Mouse (Mus musculus): ENCODE measurements around the gene Ifngr1. TPM values are rescaled to one million over a fixed set of nuclear protein-coding genes. Genes with fewer than 3 reads are reported as not detected.

Gene Ifngr1
- polyA plus RNA-seq (2011; ENCODE audit: insufficient read length, low read depth, missing spikeins): 40.4 and 44.0 TPM in 2 replicates

DNA sequence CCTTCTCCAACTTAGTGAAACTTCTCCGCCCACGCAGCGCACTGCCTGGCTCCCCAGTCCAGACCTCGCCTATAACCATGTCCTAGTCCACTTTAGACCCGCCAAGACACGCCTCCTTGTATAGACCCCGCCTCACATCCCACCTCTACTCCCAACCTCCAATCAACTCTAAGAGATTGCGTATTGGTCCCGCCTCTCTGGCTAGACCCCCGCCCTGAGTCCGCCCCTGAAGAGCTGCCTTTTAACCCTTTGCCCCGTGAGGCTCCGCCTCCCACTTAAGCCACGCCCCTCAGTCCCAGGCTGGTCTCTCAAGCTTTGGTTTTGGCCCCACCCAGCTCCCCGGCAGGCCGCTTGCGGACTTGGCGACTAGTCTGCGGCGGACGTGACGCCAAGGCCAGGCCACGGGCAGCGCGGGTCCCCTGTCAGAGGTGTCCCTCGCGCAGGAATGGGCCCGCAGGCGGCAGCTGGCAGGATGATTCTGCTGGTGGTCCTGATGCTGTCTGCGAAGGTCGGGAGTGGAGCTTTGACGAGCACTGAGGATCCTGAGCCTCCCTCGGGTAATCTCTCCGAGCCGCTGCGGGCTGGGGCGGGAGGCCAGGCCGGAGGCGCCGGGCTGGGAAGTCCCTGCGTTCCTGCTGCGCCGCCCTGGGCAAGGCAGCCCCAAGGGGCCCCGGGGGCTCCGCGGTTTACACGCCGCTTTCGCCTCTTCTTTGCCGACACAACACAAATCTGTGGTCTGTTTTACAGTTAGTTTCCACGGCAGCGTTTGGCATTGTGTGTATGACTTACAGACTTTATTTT lies at the start of gene Ifngr1:
TSS of gene Ifngr1 (plus strand) at position 309 of the 801 bp plus-strand sequence.
- Histone ChIP-seq H3K27ac (ENCODE audit: insufficient read depth, low read length) (peak within 1 kb of the TSS; percentile 72), H3K4me3 (ENCODE audit: insufficient read depth, low read length) (peak within 1 kb of the TSS; percentile 80), H3K4me1 (ENCODE audit: control insufficient read depth, insufficient read depth, low read length) (peaks cover 8% of the 10 kb centered on the region)
- TF ChIP-seq CTCF (IDR thresholded peaks at IDR 0.05; ENCODE audit: borderline replicate concordance, insufficient read depth, low read length) (no peak), POLR2A (IDR thresholded peaks at IDR 0.05; ENCODE audit: low read depth, low read length) (peak; percentile 94)

DNA sequence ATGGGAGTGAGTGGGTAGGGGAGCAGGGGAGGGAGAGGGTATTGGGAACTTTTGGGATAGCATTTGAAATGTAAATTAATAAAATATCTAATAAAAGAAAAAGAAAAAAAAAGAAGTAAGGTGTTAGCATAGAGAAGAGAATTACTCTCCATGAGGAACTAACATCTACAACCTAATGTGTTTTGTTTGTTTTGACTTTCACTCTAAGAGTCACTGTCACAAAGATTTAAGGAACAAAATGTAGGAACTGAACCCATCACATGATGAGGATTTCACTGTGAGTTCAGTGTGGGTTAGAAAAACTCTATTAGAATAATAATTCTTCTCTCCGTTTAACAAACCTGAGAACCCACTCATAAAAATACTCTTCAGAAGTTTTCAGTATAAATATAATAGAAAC lies 44.9 kb upstream of the Ifngr1 start:
- Histone ChIP-seq H3K4me3 (ENCODE audit: insufficient read depth, low read length) (no peak overlapping the region), H3K27ac (ENCODE audit: insufficient read depth, low read length) (no peak overlapping the region), H3K4me1 (ENCODE audit: control insufficient read depth, insufficient read depth, low read length) (no peaks in the 10 kb centered on the region)
- TF ChIP-seq POLR2A (IDR thresholded peaks at IDR 0.05; ENCODE audit: low read depth, low read length): no peak
- TF ChIP-seq CTCF (IDR thresholded peaks at IDR 0.05; ENCODE audit: borderline replicate concordance, insufficient read depth, low read length): no peak

DNA sequence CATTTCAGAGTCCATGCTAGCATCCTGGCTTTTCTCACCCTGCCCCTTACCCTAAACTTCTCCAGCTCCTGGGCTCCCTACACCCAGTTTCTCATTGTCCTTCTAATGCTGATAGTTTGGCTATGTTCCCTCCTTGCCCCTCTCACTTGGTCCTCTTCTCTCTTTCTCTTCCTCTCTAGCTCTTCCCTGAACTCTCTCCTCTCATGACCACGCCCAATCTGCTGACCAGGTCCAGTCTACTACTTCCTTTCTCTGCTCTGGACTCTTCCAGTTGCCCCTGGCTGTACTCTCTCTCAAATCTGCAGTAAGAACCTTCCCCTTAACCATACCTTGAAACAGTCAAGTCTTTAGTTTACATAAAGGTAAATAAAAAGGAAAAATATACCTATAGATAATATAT lies 43.7 kb upstream of the Ifngr1 start:
- no peak overlapping the region for H3K27ac ChIP-seq (ENCODE audit: insufficient read depth, low read length)
- H3K4me3 ChIP-seq (ENCODE audit: insufficient read depth, low read length): no peak overlapping the region
- no peak for TF ChIP-seq POLR2A (IDR thresholded peaks at IDR 0.05; ENCODE audit: low read depth, low read length)
- TF ChIP-seq CTCF (IDR thresholded peaks at IDR 0.05; ENCODE audit: borderline replicate concordance, insufficient read depth, low read length): no peak
- H3K4me1 ChIP-seq (ENCODE audit: control insufficient read depth, insufficient read depth, low read length): no peaks in the 10 kb centered on the region

DNA sequence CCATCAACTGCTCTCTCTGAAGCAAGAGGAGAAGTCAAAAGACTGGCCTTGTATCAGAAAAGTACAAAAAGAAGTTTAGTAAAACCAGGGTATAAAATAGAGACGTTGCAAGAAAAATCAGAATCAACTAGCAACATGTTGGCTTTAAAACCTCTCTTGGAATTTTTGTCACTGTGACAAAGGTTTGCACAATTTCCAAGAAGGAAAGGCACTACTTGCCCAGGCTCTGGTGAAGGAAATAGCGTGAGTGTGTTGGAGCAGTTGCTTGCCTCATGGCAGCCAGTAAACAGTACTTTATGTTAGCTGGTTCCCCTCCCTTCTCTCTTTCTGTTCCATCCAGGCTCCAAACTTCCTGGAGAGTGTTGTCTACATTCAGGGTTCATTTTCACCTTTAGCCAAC lies 43.3 kb upstream of the Ifngr1 start:
- Histone ChIP-seq H3K4me3 (ENCODE audit: insufficient read depth, low read length) (no peak overlapping the region), H3K4me1 (ENCODE audit: control insufficient read depth, insufficient read depth, low read length) (no peaks in the 10 kb centered on the region), H3K27ac (ENCODE audit: insufficient read depth, low read length) (no peak overlapping the region)
- TF ChIP-seq POLR2A (IDR thresholded peaks at IDR 0.05; ENCODE audit: low read depth, low read length): no peak
- TF ChIP-seq CTCF (IDR thresholded peaks at IDR 0.05; ENCODE audit: borderline replicate concordance, insufficient read depth, low read length): no peak

DNA sequence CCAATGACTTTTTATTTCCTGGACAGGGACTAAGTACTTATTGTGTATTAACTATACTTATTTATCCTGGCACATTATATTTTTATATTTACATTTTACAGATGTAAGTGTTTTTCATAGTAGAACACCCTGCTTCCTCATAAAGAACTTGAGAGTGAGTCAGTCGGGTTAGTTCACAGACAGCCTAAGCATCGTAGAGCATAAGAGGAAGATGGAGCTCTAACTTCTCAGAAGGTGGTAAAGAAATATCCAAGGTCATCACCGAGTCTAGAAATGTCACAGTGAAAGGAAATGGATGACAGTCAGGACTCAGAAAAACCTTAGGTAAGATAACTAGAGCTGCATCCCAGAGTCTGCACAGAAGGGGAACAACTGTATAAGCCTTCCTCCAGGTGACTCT lies 40.2 kb upstream of the Ifngr1 start:
- H3K27ac ChIP-seq (ENCODE audit: insufficient read depth, low read length): no peak overlapping the region
- no peaks in the 10 kb centered on the region for H3K4me1 ChIP-seq (ENCODE audit: control insufficient read depth, insufficient read depth, low read length)
- no peak overlapping the region for H3K4me3 ChIP-seq (ENCODE audit: insufficient read depth, low read length)
- TF ChIP-seq POLR2A (IDR thresholded peaks at IDR 0.05; ENCODE audit: low read depth, low read length) (no peak), CTCF (IDR thresholded peaks at IDR 0.05; ENCODE audit: borderline replicate concordance, insufficient read depth, low read length) (no peak)

DNA sequence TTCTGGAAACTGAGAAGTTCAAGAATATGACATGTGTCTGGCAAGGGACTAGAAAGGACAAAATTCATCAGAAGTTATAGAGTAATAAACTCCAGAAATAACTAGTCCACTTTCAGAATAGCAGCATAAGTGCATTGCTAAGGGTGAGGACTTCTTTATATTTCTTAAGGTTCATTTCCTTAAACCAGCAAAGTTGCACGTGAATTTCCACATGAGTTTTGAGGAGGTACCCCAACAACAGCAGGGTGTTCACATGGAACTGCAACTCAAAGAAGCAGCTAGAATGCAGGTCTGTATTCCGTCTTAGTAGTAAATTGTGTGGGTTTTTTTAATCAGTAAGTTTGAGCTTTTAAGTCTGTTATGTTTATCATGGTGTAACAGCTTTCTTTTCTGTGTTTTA lies 37.9 kb upstream of the Ifngr1 start:
- 0 out of 2 replicates have a peak, but pooled peaks cover 6% of the 10 kb centered on the region for H3K4me1 ChIP-seq (ENCODE audit: control insufficient read depth, insufficient read depth, low read length)
- TF ChIP-seq POLR2A (IDR thresholded peaks at IDR 0.05; ENCODE audit: low read depth, low read length): no peak
- no peak for TF ChIP-seq CTCF (IDR thresholded peaks at IDR 0.05; ENCODE audit: borderline replicate concordance, insufficient read depth, low read length)

DNA sequence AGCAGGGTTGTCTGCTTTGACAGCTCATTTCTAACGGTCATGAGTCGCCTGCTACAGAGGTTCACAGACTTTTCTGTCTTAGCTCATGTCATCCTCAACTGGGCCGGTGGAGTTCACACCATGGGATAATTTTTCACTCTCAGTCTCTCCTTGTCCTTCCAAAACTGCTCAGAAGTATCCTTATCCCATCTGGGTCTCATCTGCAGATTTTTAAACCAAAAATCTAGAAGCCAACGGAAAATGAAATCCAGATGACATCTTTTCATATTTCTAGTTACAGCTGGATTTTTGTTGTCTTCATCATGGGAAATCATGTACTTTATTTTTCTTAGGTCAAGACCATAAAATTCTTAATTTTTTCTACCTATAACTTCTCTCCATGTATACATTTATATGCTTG lies 34.1 kb upstream of the Ifngr1 start:
- TF ChIP-seq CTCF (IDR thresholded peaks at IDR 0.05; ENCODE audit: borderline replicate concordance, insufficient read depth, low read length) (no peak), POLR2A (IDR thresholded peaks at IDR 0.05; ENCODE audit: low read depth, low read length) (no peak)
- H3K4me1 ChIP-seq (ENCODE audit: control insufficient read depth, insufficient read depth, low read length): 0 out of 2 replicates have a peak, but pooled peaks cover 6% of the 10 kb centered on the region
- H3K4me3 ChIP-seq (ENCODE audit: insufficient read depth, low read length): no peak overlapping the region
- peak overlapping the region; percentile 78 for H3K27ac ChIP-seq (ENCODE audit: insufficient read depth, low read length)

More for the DNA sequence above, 37.9 kb upstream of the Ifngr1 start:
- Histone ChIP-seq H3K27ac (ENCODE audit: insufficient read depth, low read length) (no peak overlapping the region), H3K4me3 (ENCODE audit: insufficient read depth, low read length) (no peak overlapping the region)

DNA sequence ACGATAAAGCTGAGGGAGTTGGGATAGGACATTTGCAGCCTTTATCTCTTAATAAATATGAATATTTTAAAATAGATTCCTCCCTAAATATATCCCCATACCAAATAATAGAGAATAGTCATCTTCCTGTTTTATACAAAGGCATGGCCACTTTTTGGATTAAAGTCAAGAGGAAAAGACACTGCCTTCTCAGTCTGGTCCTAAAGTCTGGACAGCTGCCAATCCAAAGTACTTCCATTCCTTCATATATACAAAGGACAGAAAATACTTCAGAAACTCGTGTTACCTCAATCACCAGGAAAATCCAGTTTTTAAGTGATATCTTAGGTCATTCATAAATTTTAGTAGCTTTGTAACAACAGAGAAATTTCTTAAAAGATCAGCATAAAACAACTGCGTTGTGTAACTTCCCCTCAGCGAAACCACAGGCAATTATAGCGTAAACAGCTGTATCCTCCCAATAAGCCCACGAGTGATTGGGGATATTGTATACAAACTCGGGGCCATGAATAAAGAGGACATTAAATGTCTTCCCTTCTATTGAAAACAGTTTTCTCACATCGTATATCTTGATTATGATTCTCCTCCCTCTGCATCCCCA lies 32.1 kb upstream of the Ifngr1 start:
- TF ChIP-seq CTCF (IDR thresholded peaks at IDR 0.05; ENCODE audit: borderline replicate concordance, insufficient read depth, low read length): no peak
- TF ChIP-seq POLR2A (IDR thresholded peaks at IDR 0.05; ENCODE audit: low read depth, low read length): no peak
- Histone ChIP-seq H3K27ac (ENCODE audit: insufficient read depth, low read length) (no peak overlapping the region), H3K4me1 (ENCODE audit: control insufficient read depth, insufficient read depth, low read length) (0 out of 2 replicates have a peak, but pooled peaks cover 9% of the 10 kb centered on the region), H3K4me3 (ENCODE audit: insufficient read depth, low read length) (no peak overlapping the region)

DNA sequence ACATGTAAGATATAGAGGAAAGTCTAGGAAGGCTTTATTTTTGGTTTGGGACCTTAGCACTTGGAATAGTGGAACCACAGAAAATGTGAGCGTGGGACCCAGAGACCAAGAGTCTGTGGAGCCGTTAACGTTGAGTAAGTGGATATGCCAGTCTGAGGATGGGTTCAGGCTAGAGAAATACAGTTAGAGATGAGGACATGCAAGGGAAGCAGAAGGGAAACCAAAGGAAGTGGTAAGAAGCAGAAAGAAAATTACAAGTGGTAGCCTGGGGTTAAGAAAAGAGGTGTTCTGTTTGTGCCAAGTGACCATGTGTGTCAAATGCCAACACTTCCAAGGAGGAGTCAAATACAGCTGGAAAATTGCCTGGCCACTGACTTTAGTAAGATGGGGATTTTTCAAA lies 29.2 kb upstream of the Ifngr1 start:
- H3K4me3 ChIP-seq (ENCODE audit: insufficient read depth, low read length): no peak overlapping the region
- H3K27ac ChIP-seq (ENCODE audit: insufficient read depth, low read length): no peak overlapping the region
- H3K4me1 ChIP-seq (ENCODE audit: control insufficient read depth, insufficient read depth, low read length): 0 out of 2 replicates have a peak, but pooled peaks cover 4% of the 10 kb centered on the region
- no peak for TF ChIP-seq CTCF (IDR thresholded peaks at IDR 0.05; ENCODE audit: borderline replicate concordance, insufficient read depth, low read length)
- TF ChIP-seq POLR2A (IDR thresholded peaks at IDR 0.05; ENCODE audit: low read depth, low read length): no peak

DNA sequence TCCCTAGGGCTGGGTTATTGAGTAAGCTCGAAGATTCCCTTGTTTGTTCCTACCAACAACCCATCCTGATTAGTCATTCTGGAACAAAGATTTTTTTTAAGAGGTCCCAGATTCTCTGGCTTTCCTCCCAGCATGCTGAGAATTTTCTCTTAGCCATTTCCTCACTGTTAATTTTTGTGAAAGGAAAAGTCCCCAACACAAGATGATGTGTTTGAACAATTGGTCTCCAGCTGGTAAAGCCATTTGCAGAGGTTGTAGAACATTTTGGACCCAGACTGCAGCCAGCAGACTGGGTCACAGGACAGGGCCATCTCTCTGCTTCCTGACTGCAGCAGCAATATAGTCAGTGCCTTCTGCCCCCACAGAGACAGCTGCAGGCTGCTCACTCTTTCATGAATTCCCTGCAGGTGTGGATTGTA lies 28.3 kb upstream of the Ifngr1 start:
- H3K27ac ChIP-seq (ENCODE audit: insufficient read depth, low read length): peak overlapping the region; percentile 4; the same call in 1 of the 2 replicates
- TF ChIP-seq CTCF (IDR thresholded peaks at IDR 0.05; ENCODE audit: borderline replicate concordance, insufficient read depth, low read length) (no peak), POLR2A (IDR thresholded peaks at IDR 0.05; ENCODE audit: low read depth, low read length) (no peak)
- 0 out of 2 replicates have a peak, but pooled peaks cover 4% of the 10 kb centered on the region for H3K4me1 ChIP-seq (ENCODE audit: control insufficient read depth, insufficient read depth, low read length)
- no peak overlapping the region for H3K4me3 ChIP-seq (ENCODE audit: insufficient read depth, low read length)
